In genomic region chr2:134077953-134078352, GRCm38 (mm10) we compare ENCODE assay signal across 17 mouse cellular contexts.
DNase-seq lines count a peak whose midpoint lies in the region; ATAC-seq and TF ChIP-seq lines count a peak whose summit lies in the region.
"Had no signal": no experiment of that assay in that cellular context is flagged by ENCODE, and none has a peak within 500 bp of the region (broad histone marks: within the 10 kb centered on the region; RNA-seq: fewer than 3 reads in every experiment).

No protein-coding gene starts in this region.

- H3K4me2 ChIP-seq in kidney, embryonic 16.5 days (replicated peaks; ENCODE audit: low read depth, low read length) = no peak overlapping the region
- no peak overlapping the region for H3K4me2 ChIP-seq in kidney, embryonic 14.5 days (replicated peaks; ENCODE audit: low read depth, low read length)
- no peak overlapping the region for H3K4me2 ChIP-seq in neural tube, embryonic 12.5 days (replicated peaks)
- H3K4me2 ChIP-seq: stomach, embryonic 15.5 days had no signal

- TF ChIP-seq CTCF in brain, embryonic 14.5 days (IDR thresholded peaks at IDR 0.05; ENCODE audit: borderline replicate concordance, extremely low read depth, insufficient read depth, insufficient read length) = no peak

- H3K9me3 ChIP-seq in kidney, embryonic 16.5 days (ENCODE audit: low read length) = no peaks in the 10 kb centered on the region
- no peaks in the 10 kb centered on the region for H3K9me3 ChIP-seq in kidney, embryonic 14.5 days (ENCODE audit: control insufficient read depth, low read length)
- no peaks in the 10 kb centered on the region for H3K9me3 ChIP-seq in neural tube, embryonic 12.5 days
- no peaks in the 10 kb centered on the region for H3K9me3 ChIP-seq in heart, embryonic 10.5 days
- H3K9me3 ChIP-seq: stomach, embryonic 15.5 days had no signal

- H3K27ac ChIP-seq in kidney, embryonic 16.5 days (ENCODE audit: low read length) = no peak overlapping the region
- no peak overlapping the region for H3K27ac ChIP-seq in kidney, embryonic 14.5 days (ENCODE audit: low read depth, low read length)
- H3K27ac ChIP-seq in neural tube, embryonic 12.5 days = no peak overlapping the region
- H3K27ac ChIP-seq in heart, embryonic 10.5 days = no peak overlapping the region
- H3K27ac ChIP-seq: stomach, embryonic 15.5 days had no signal

- peak; percentile 35; the same call in 1 of the 2 replicates for ATAC-seq in kidney, embryonic 16.5 days (ENCODE audit: low FRiP score, low TSS enrichment)
- ATAC-seq in kidney, embryonic 14.5 days (ENCODE audit: low FRiP score, low TSS enrichment) = no peak
- 0 out of 2 replicates have a peak, but pooled peaks have one; percentile 17 for ATAC-seq in neural tube, embryonic 12.5 days (ENCODE audit: low FRiP score, low read depth)
- ATAC-seq in megakaryocyte, adult 5-6 weeks (ENCODE audit: poor library complexity, severe bottlenecking) = no peak
- ATAC-seq: forebrain, postnatal 0 days had no signal

- H3K4me1 ChIP-seq in kidney, embryonic 16.5 days (ENCODE audit: insufficient read depth, low read length) = no peaks in the 10 kb centered on the region
- H3K4me1 ChIP-seq in kidney, embryonic 14.5 days (ENCODE audit: control insufficient read depth, insufficient read depth, low read length) = no peaks in the 10 kb centered on the region
- H3K4me1 ChIP-seq in neural tube, embryonic 12.5 days = no peaks in the 10 kb centered on the region
- no peaks in the 10 kb centered on the region for H3K4me1 ChIP-seq in heart, embryonic 10.5 days
- H3K4me1 ChIP-seq: stomach, embryonic 15.5 days had no signal

- peak; percentile 20 for DNase-seq in brain, embryonic 14.5 days (ENCODE audit: low read depth)
- DNase-seq in forelimb bud, embryonic 11.5 days (ENCODE audit: low read depth, low spot score) = peak; percentile 65
- DNase-seq in heart, embryonic 10.5 days (ENCODE audit: low spot score) = no peak
- DNase-seq: adrenal gland, postnatal 10 days; B cell, adult 2 months; cerebellum, postnatal 10 days; forebrain, postnatal 0 days; gastrocnemius, postnatal 10 days; heart, postnatal 36 days; kidney, adult 8-10 months; layer of hippocampus, adult 9-11 months; lung, postnatal 4 days had no signal

- H3K4me3 ChIP-seq in kidney, embryonic 16.5 days (ENCODE audit: low read length) = no peak overlapping the region
- H3K4me3 ChIP-seq in kidney, embryonic 14.5 days (ENCODE audit: low read length) = no peak overlapping the region
- no peak overlapping the region for H3K4me3 ChIP-seq in neural tube, embryonic 12.5 days
- no peak overlapping the region for H3K4me3 ChIP-seq in heart, embryonic 10.5 days
- H3K4me3 ChIP-seq: stomach, embryonic 15.5 days had no signal

- H3K36me3 ChIP-seq in kidney, embryonic 16.5 days (ENCODE audit: insufficient read depth, low read length) = no peaks in the 10 kb centered on the region
- no peaks in the 10 kb centered on the region for H3K36me3 ChIP-seq in kidney, embryonic 14.5 days (ENCODE audit: control insufficient read depth, insufficient read depth, low read length)
- H3K36me3 ChIP-seq in neural tube, embryonic 12.5 days = no peaks in the 10 kb centered on the region
- H3K36me3 ChIP-seq in heart, embryonic 10.5 days = no peaks in the 10 kb centered on the region
- H3K36me3 ChIP-seq: stomach, embryonic 15.5 days had no signal

- TF ChIP-seq POLR2A in brain, embryonic 14.5 days (IDR thresholded peaks at IDR 0.05; ENCODE audit: borderline replicate concordance, extremely low read depth, insufficient read depth, insufficient read length, poor library complexity, severe bottlenecking) = no peak

- 25% methylated on average over 1 of the region's 1 CpGs for WGBS in kidney, embryonic 16.5 days
- 49% methylated on average over 1 of the region's 1 CpGs for WGBS in kidney, embryonic 14.5 days
- 62% methylated on average over 1 of the region's 1 CpGs for WGBS in neural tube, embryonic 12.5 days
- WGBS in heart, embryonic 10.5 days = 70% methylated on average over 1 of the region's 1 CpGs

- H3K9ac ChIP-seq in kidney, embryonic 16.5 days (replicated peaks; ENCODE audit: low read length) = no peak overlapping the region
- no peak overlapping the region for H3K9ac ChIP-seq in kidney, embryonic 14.5 days (ENCODE audit: low read depth, low read length)
- H3K9ac ChIP-seq in neural tube, embryonic 12.5 days = no peak overlapping the region
- H3K9ac ChIP-seq: forebrain, postnatal 0 days; stomach, embryonic 15.5 days had no signal

- H3K27me3 ChIP-seq in kidney, embryonic 16.5 days (ENCODE audit: insufficient read depth, low read length) = no peaks in the 10 kb centered on the region
- no peaks in the 10 kb centered on the region for H3K27me3 ChIP-seq in kidney, embryonic 14.5 days (ENCODE audit: control insufficient read depth, insufficient read depth, low read length)
- no peaks in the 10 kb centered on the region for H3K27me3 ChIP-seq in neural tube, embryonic 12.5 days (replicated peaks)
- H3K27me3 ChIP-seq in heart, embryonic 10.5 days (ENCODE audit: insufficient read depth, poor library complexity, severe bottlenecking) = no peaks in the 10 kb centered on the region
- H3K27me3 ChIP-seq: stomach, embryonic 15.5 days had no signal

Comparison
In these comparisons a context has a peak if more than half of its experiments do, and no peak if none do; other contexts are left out.
1. ATAC-seq: peak in kidney, embryonic 16.5 days (single experiment) and neural tube, embryonic 12.5 days (single experiment); none in kidney, embryonic 14.5 days (single experiment) and megakaryocyte, adult 5-6 weeks (single experiment).